Mouse (Mus musculus): Measurements from ENCODE around the gene Kiss1r. TPM values are rescaled to one million over a fixed set of nuclear protein-coding genes. Genes with fewer than 3 reads are reported as not detected.

Gene Kiss1r
- polyA plus RNA-seq, 1 experiment from 2014 or later = 3.1 TPM

DNA sequence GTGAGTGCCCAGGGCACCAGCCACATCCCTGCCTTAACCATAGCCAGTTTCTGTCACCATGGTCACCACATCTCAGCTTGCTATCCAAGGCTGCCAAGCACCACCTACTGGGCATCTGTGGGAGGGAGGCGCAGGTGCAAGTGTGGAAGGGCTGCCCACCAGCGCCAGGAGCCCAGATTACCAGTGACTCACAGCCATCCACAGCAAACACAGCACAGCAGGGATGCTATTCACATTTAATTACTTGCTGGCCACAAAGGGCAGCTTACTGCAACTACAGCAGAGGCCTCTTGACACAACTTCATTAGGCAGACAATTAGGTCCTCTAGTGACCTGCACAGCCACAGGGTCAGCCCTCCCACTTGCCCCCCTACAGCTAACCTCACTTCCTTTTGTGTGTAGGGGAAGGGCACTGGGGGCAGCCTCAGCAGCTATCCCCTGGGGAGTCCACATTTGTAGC is 15.8 kb upstream of the Kiss1r start:
- H3K4me1 ChIP-seq (replicated peaks) = peaks cover 12% of the 10 kb centered on the region; the same call in 1 of the 2 replicates
- no peak overlapping the region for H3K4me2 ChIP-seq
- peak; percentile 61; the same call in 1 of the 2 replicates for ATAC-seq (ENCODE audit: low FRiP score, low read depth)
- H3K4me3 ChIP-seq = no peak overlapping the region
- H3K9ac ChIP-seq = no peak overlapping the region
- H3K36me3 ChIP-seq = peaks cover 30% of the 10 kb centered on the region
- H3K27ac ChIP-seq (replicated peaks) = peak overlapping the region; percentile 21; the same call in 1 of the 2 replicates
- H3K27me3 ChIP-seq = 0 out of 2 replicates have a peak, but pooled peaks cover 2% of the 10 kb centered on the region
- no peaks in the 10 kb centered on the region for H3K9me3 ChIP-seq
- WGBS = 13% methylated on average over 2 of the region's 2 CpGs

DNA sequence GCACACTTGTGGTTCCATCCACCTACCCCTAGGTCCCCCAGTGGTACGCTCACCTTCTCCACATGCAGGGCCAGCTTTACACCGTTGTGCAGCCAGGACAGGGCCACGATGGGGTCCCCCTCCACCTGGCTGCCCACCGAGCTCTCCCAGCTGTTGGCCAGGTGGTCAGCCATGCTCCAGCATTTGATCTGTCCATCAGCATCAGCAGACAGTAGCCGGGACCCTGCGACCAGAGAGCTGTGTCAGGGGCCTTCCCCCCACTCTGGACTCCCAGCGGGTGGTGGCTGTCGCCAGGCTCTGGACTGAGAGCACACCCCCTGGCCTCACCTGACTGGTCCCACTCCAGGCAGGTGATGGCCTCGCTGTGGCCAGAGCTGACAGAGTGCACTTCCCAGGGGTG is 10.1 kb upstream of the Kiss1r start:
- H3K9me3 ChIP-seq = no peaks in the 10 kb centered on the region
- WGBS = 95% methylated on average over 9 of the region's 9 CpGs
- peaks cover 35% of the 10 kb centered on the region for H3K36me3 ChIP-seq
- no peak overlapping the region for H3K9ac ChIP-seq
- no peaks in the 10 kb centered on the region for H3K27me3 ChIP-seq
- H3K4me3 ChIP-seq = no peak overlapping the region
- no peak overlapping the region for H3K4me2 ChIP-seq
- no peak for ATAC-seq (ENCODE audit: low FRiP score, low read depth)
- peaks cover 12% of the 10 kb centered on the region for H3K4me1 ChIP-seq (replicated peaks)
- H3K27ac ChIP-seq (replicated peaks) = no peak overlapping the region

DNA sequence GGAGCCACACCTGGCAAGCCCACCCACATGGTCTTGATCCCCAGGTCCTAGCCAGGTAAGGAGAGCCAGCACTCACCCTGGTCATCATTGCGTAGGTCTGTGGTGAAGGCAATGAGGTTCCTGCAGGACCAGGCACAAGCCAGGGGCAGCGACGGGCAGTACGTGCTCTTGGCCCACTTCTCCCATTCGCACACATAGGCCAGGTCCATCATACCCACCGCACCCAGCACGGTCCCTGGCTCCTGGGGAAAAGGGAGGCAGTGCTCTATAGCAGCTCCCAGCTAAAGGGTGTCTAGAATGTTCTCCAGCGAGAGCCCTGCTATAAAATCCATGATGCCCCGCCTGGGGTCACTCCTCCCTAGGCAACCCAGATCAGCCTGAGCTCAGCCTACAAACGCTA is 9.4 kb upstream of the Kiss1r start:
- Histone ChIP-seq H3K4me1 (replicated peaks) (peaks cover 12% of the 10 kb centered on the region), H3K4me2 (no peak overlapping the region), H3K9ac (no peak overlapping the region), H3K9me3 (no peaks in the 10 kb centered on the region), H3K36me3 (peaks cover 33% of the 10 kb centered on the region), H3K4me3 (peak overlapping the region; percentile 92), H3K27me3 (no peaks in the 10 kb centered on the region), H3K27ac (replicated peaks) (no peak overlapping the region)
- ATAC-seq (ENCODE audit: low FRiP score, low read depth) = no peak
- WGBS = 95% methylated on average over 10 of the region's 10 CpGs

DNA sequence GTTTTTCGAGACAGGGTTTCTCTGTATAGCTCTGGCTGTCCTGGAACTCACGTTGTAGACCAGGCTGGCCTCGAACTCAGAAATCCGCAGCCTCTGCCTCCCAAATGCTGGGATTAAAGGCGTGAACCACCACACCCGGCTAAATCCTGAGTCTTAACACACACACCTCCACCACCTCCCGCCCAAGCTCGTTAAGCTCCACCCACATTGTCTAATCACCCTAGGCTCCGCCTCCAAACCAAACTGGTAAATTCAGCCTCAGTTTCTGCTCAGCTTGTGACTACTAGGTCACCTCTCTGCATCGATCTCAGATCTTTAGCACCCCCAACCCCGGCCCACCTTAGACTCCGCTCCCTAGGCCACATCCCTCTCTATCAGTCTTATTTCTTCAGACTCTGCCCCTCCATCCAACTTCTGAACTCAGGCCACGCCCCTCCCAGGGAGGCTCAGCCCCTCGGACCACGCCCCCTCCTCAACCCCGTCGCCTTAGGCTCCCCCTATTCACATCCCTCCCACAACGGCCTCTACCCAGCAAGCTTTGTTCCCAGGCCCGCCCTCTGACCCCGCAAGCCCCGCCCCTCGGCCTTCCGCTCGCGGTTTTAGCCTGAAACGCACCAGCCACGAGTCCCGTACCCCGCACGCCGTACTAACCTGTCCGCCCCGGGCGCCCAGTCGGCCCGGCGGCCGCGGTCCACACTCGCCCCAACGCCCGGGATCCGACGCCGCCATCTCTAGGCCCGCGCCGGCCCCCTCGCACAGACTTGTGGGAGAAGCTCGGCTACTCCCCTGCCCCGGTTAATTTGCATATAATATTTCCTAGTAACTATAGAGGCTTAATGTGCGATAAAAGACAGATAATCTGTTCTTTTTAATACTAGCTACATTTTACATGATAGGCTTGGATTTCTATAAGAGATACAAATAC is 8.3 kb upstream of the Kiss1r start, which contains the start of gene Med16:
Med16 (minus strand) TSS at position 757 of the 925 bp plus-strand sequence.
- WGBS = 1% methylated on average over 52 of the region's 52 CpGs
- H3K27ac ChIP-seq (replicated peaks) = peak within 1 kb of the TSS; percentile 100
- H3K9me3 ChIP-seq = no peaks in the 10 kb centered on the region
- H3K4me2 ChIP-seq = peak within 1 kb of the TSS; percentile 59
- peaks cover 12% of the 10 kb centered on the region for H3K4me1 ChIP-seq (replicated peaks)
- H3K9ac ChIP-seq = peak within 1 kb of the TSS; percentile 96
- peak; percentile 94 for ATAC-seq (ENCODE audit: low FRiP score, low read depth)
- peak within 1 kb of the TSS; percentile 92 for H3K4me3 ChIP-seq
- H3K36me3 ChIP-seq = peaks cover 31% of the 10 kb centered on the region
- H3K27me3 ChIP-seq = no peaks in the 10 kb centered on the region

DNA sequence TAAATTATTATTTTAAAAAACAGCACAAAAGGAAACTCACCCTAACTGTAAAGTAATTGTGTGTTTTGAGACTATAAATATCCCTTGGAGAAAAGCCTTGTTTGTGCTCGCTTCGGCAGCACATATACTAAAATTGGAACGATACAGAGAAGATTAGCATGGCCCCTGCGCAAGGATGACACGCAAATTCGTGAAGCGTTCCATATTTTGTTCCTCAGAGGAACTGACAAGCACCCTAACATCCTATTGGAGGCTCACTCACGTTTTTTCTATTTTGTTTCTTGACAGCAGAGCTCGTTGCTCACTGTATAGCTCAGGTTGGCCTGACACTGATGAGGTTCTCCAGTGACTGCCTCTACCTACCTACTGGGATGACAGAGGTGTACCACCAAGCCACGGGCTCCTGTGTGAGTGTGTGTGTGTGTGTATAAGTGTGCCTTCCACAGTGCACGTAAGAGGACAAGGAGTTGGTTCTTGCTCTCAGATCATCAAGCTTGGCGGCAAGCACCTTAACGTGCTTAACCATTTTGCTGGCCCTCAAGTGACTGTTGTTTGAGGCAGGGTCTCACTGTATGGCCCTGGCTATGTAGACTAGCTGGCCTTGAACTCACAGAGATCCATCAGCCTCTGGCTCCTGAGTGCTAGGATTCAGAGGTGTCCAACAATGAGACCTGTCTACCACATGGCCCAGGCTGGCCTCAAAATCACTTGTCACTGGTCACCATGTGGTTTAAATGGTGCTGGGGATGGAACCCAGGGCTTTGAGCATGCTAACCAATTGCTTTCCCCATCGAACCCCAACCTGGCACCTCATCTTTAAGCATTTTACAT is 7.5 kb upstream of the Kiss1r start:
- H3K4me3 ChIP-seq = peak overlapping the region; percentile 92
- no peaks in the 10 kb centered on the region for H3K9me3 ChIP-seq
- 20% methylated on average over 14 of the region's 14 CpGs for WGBS
- H3K4me2 ChIP-seq = peak overlapping the region; percentile 59
- peak; percentile 53; the same call in 1 of the 2 replicates for ATAC-seq (ENCODE audit: low FRiP score, low read depth)
- peak overlapping the region; percentile 100 for H3K27ac ChIP-seq (replicated peaks)
- H3K36me3 ChIP-seq = peaks cover 24% of the 10 kb centered on the region
- peak overlapping the region; percentile 96 for H3K9ac ChIP-seq
- peaks cover 19% of the 10 kb centered on the region for H3K4me1 ChIP-seq (replicated peaks)
- no peaks in the 10 kb centered on the region for H3K27me3 ChIP-seq

DNA sequence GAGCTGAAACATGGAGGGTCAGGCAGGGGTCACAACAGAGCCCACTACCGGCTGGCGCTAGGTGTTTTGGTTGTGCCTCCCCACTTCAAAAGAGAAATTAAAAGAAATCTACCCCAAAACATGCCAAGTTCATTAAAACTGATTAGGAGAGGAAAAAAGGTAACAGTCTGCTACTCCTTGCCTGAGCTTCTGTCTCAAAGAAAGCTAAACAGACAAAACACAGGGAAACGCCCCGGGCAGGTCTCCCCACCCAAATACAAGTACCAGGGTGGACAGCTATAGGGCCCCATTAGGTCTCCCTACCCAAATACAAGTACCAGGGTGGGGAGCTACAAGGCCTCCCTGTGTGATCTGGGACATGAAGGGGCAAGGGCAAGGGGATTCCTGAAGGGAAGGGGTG is 6.2 kb upstream of the Kiss1r start, which contains the start of gene Gm26602:
Gm26602 (plus strand) TSS at position 301 of the 400 bp plus-strand sequence.
- H3K36me3 ChIP-seq = peaks cover 15% of the 10 kb centered on the region; the same call in 1 of the 2 replicates
- 96% methylated on average over 4 of the region's 4 CpGs for WGBS
- H3K27ac ChIP-seq (replicated peaks) = peak within 1 kb of the TSS; percentile 100
- no peak within 1 kb of the TSS for H3K4me3 ChIP-seq
- H3K4me2 ChIP-seq = no peak within 1 kb of the TSS
- no peaks in the 10 kb centered on the region for H3K9me3 ChIP-seq
- no peak within 1 kb of the TSS for H3K9ac ChIP-seq
- ATAC-seq (ENCODE audit: low FRiP score, low read depth) = no peak
- H3K27me3 ChIP-seq = no peaks in the 10 kb centered on the region
- H3K4me1 ChIP-seq (replicated peaks) = peaks cover 31% of the 10 kb centered on the region

DNA sequence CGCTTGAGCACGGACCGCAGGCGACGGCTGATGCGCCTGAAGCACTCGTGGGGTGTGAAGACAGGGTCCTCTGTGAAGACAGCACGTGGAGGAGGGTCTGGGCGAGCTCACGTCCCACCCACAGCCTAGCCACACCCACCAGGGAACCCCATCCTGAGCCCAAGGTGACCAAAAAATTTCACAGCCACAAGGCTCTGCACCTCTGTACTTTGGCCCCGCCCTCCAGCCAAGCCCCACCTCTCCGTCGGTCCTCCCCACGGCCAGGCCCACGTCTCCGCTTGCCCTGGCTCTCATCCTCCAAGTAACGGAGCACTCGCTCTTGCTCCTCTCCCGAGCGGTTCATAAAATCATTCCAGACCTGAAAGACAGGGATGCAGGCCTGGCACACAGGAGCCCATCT is 4.4 kb upstream of the Kiss1r start:
- Histone ChIP-seq H3K9ac (no peak overlapping the region), H3K27me3 (no peaks in the 10 kb centered on the region; the same call in 1 of the 2 replicates), H3K36me3 (0 out of 2 replicates have a peak, but pooled peaks cover 7% of the 10 kb centered on the region), H3K4me3 (no peak overlapping the region), H3K27ac (replicated peaks) (no peak overlapping the region), H3K4me1 (replicated peaks) (peaks cover 44% of the 10 kb centered on the region), H3K9me3 (no peaks in the 10 kb centered on the region), H3K4me2 (no peak overlapping the region)
- no peak for ATAC-seq (ENCODE audit: low FRiP score, low read depth)
- 68% methylated on average over 20 of the region's 20 CpGs for WGBS

DNA sequence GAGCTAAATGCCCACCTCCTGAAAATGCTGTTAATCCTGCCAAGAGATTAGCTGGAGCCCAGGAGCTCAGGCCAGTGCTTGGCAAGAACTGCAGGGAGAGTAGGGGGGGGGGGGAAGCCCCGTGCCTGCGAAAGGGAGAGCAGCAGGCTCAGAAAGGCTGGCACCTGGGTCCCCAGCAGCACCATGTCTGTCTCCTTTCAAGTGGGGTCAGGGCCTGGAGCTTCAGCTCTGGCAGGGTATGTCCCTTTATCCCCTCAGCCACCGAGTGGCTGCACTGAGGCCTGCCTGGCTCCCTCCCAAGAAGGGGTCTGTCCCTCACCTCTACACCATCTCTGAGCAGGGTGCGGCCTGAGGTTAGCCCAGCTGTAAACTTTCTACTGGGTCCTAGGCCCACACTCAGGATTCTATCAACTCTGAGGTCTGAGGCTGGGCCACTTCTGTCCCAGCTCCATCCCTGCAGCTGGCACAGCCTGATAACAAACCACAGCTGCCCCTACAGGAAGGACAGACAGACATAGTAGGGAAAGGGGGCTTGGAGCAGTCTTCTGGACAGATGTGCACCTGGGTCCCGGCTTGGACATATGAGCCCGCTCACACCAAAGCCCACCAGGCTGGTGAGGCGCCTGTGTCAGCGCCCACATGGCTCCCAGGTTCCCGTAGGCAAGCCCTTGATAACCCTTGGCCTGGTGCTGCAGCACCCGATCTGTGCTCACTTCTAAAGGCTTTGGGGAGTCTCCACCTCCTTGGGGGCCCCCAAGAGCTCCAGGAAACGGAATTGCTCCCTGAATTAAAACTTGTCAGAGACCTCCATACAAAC is 2.4 kb upstream of the Kiss1r start:
- 70% methylated on average over 11 of the region's 11 CpGs for WGBS
- no peak for ATAC-seq (ENCODE audit: low FRiP score, low read depth)
- H3K9ac ChIP-seq = no peak overlapping the region
- 0 out of 2 replicates have a peak, but pooled peaks cover 7% of the 10 kb centered on the region for H3K36me3 ChIP-seq
- peaks cover 19% of the 10 kb centered on the region for H3K27me3 ChIP-seq
- peaks cover 49% of the 10 kb centered on the region for H3K4me1 ChIP-seq (replicated peaks)
- no peak overlapping the region for H3K4me3 ChIP-seq
- no peak overlapping the region for H3K4me2 ChIP-seq
- 0 out of 2 replicates have a peak overlapping the region, but pooled peaks have one; percentile 10 for H3K27ac ChIP-seq (replicated peaks)
- no peaks in the 10 kb centered on the region for H3K9me3 ChIP-seq

DNA sequence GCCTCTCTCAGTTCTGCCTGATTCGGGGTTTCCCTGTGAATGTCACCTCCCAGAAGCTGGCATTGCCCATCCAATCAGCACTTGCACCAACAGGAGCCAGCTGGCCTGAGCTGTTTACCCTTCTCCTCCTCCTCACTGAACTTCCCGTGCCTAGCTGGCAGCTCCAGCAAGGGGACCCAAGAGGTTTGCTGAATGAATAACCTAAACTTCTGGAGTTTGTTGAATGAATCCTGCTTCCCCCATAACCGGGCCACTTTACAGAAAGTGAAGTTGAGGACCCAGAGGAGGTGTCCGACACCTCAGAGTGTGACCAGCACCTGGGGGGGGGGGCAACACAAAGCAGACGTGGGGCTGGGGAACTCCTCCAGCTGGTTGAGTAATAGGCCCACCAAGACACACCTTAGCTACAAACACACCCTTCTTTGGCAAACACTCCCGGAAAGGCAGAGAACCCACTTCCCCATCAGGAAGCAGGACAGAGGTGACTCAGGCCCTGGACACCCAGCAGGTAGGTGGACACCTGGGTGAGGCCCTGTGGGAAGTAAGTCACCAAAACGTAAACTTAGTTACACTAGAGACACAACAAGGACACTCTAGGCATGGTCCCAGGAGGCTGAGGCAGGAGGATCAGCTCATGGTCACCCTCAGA is 1.7 kb upstream of the Kiss1r start:
- peaks cover 45% of the 10 kb centered on the region for H3K4me1 ChIP-seq (replicated peaks)
- no peaks in the 10 kb centered on the region for H3K9me3 ChIP-seq
- peaks cover 26% of the 10 kb centered on the region for H3K27me3 ChIP-seq
- H3K4me2 ChIP-seq = peak overlapping the region; percentile 79; the same call in 1 of the 2 replicates
- H3K4me3 ChIP-seq = no peak overlapping the region
- no peak overlapping the region for H3K27ac ChIP-seq (replicated peaks)
- H3K36me3 ChIP-seq = 0 out of 2 replicates have a peak, but pooled peaks cover 7% of the 10 kb centered on the region
- ATAC-seq (ENCODE audit: low FRiP score, low read depth) = no peak
- no peak overlapping the region for H3K9ac ChIP-seq
- WGBS = 78% methylated on average over 7 of the region's 7 CpGs

DNA sequence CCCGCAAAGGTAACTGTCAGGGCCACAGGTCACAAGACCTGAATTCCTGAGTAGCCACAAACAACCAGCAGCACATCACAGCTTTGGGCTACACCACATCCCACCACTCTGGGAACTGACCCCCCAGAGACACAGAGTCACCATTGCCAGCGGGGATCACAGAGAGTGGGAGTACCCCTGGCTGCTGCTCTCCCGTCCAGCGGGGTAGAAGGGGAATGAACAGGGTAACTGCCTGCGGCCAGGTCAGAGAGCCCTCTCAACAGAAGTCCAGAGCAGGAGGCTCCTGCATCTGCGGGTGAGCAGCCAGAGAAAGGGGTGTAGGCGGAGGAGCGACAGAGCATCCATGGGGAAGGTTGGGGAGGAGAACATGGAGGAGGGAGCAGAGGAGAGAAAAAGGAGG is 690 bp upstream of the Kiss1r start:
- Histone ChIP-seq H3K27ac (replicated peaks) (peak overlapping the region; percentile 75; the same call in 1 of the 2 replicates), H3K9me3 (no peaks in the 10 kb centered on the region), H3K4me1 (replicated peaks) (peaks cover 52% of the 10 kb centered on the region), H3K27me3 (peaks cover 37% of the 10 kb centered on the region), H3K9ac (peak overlapping the region; percentile 84), H3K36me3 (0 out of 2 replicates have a peak, but pooled peaks cover 2% of the 10 kb centered on the region), H3K4me2 (peak overlapping the region; percentile 79), H3K4me3 (peak overlapping the region; percentile 55)
- no peak for ATAC-seq (ENCODE audit: low FRiP score, low read depth)
- WGBS = 6% methylated on average over 8 of the region's 8 CpGs
